ENCODE assay signal across 7 mouse cellular contexts in the genomic region with DNA sequence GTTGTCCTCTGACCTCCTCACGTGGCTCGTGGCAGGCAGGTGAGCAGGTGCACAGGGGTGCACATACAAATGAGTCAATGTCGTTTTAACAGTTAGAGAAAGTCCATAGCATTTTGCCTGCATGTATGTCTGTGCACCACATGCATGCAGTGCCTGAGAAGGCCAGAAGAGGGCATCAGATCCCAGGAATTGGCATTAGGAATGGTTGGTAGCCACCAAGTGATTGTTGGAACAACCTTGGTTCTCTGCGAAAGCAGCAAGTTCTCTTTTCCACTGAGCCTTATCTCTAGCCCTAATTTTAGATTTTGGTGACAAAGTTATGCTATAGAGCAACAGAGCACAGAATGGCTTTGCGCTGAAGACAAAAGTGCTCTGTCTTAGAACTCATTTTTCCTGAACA. TPM values are rescaled to one million over a fixed set of nuclear protein-coding genes. Genes with fewer than 3 reads are reported as not detected.
DNase-seq lines count a peak whose midpoint lies in the region; ATAC-seq and TF ChIP-seq lines count a peak whose summit lies in the region.

No protein-coding gene starts in this region.

- WGBS in lung, postnatal 0 days = 71% methylated on average over 5 of the region's 5 CpGs

- no peak for TF ChIP-seq EP300 in lung, postnatal 0 days (IDR thresholded peaks at IDR 0.05)

- H3K27ac ChIP-seq in lung, postnatal 0 days (ENCODE audit: low read length) = no peak overlapping the region

- no peak overlapping the region for H3K4me2 ChIP-seq in lung, postnatal 0 days (replicated peaks; ENCODE audit: low read depth, low read length)

- H3K27me3 ChIP-seq in lung, postnatal 0 days (replicated peaks; ENCODE audit: insufficient read depth, low read length) = no peaks in the 10 kb centered on the region

- no peak overlapping the region for H3K9ac ChIP-seq in lung, postnatal 0 days (replicated peaks; ENCODE audit: low read depth)

- H3K36me3 ChIP-seq in lung, postnatal 0 days (ENCODE audit: insufficient read depth, low read length) = peaks cover 7% of the 10 kb centered on the region; the same call in 1 of the 2 replicates

- no peak overlapping the region for H3K4me3 ChIP-seq in lung, postnatal 0 days (ENCODE audit: low read depth, low read length)

- peak; percentile 39; the same call in 1 of the 2 replicates for ATAC-seq in lung, postnatal 0 days

- H3K4me1 ChIP-seq in lung, postnatal 0 days (ENCODE audit: insufficient read depth, low read depth, low read length) = no peaks in the 10 kb centered on the region; the same call in 1 of the 2 replicates

- DNase-seq in ovary, postnatal 10 days (ENCODE audit: low spot score) = peak; percentile 49
- DNase-seq in ovary, adult 18-20 months (ENCODE audit: low spot score) = no peak
- peak; percentile 32 to 58 for DNase-seq in adrenal gland, postnatal 4 days (ENCODE audit: low spot score in 2 of 2)
- DNase-seq in frontal cortex, adult 2 months (ENCODE audit: extremely low spot score in 1 of 2, low spot score in 1 of 2) = peak; percentile 33 to 87
- peak; percentile 68 to 87 for DNase-seq in kidney, postnatal 36 days
- DNase-seq in lung, postnatal 0 days (ENCODE audit: low spot score) = peak; percentile 59
- DNase-seq in spleen, postnatal 10 days (ENCODE audit: low spot score in 2 of 2) = peak; percentile 57 to 73

- peak; percentile 94 for TF ChIP-seq CTCF in lung, postnatal 0 days (IDR thresholded peaks at IDR 0.05)

- no peaks in the 10 kb centered on the region for H3K9me3 ChIP-seq in lung, postnatal 0 days (ENCODE audit: low read length)

RNA-seq across cellular contexts. Expression of gene Tango6, which starts 16.7 kb away (rescaled TPM):
- total RNA-seq in adrenal gland, postnatal 4 days (2021) = 10 to 100 TPM; 11.0 to 12.2 TPM
- 2.5 and 2.9 TPM in 2 replicates for polyA plus RNA-seq in frontal cortex, adult 2 months (2012; rRNA removed)
- polyA plus RNA-seq in lung, postnatal 0 days (2015; fragmentation: Nextera tagmentation; extraction: Ambion mirVana) = 3.5 and 3.7 TPM in 2 replicates
